Mouse (Mus musculus) erythroblast, adult 5-6 weeks (primary cell): Measurements from ENCODE around the gene Stk33. TPM values are rescaled to one million over a fixed set of nuclear protein-coding genes. Genes with fewer than 3 reads are reported as not detected.

Source experiments
- ATAC-seq: replicated peaks from 2 replicates; pipeline ENCODE4 v1.8.0; 2016; ENCODE audit warnings: moderate number of reproducible peaks, mild to moderate bottlenecking, moderate TSS enrichment, inconsistent platforms; ENCODE audit not compliant: poor library complexity, low FRiP score, severe bottlenecking
- total RNA-seq, 2 experiments: library from RNA; stranded (forward) in 1 of 2; stranded (reverse) in 1 of 2; fragments of 150-400 nt in 1 of 2; fragments of 200-764, 138-1000 nt in 1 of 2; gene quantifications; 2 replicates each; pipeline versions ENCODE4 v1.2.3 to v1.2.4; 2015 to 2017; ENCODE audit warnings: low replicate concordance in 2 of 2

The Stk33 gene
- total RNA-seq, 2 experiments from 2014 or later: not detected

DNA sequence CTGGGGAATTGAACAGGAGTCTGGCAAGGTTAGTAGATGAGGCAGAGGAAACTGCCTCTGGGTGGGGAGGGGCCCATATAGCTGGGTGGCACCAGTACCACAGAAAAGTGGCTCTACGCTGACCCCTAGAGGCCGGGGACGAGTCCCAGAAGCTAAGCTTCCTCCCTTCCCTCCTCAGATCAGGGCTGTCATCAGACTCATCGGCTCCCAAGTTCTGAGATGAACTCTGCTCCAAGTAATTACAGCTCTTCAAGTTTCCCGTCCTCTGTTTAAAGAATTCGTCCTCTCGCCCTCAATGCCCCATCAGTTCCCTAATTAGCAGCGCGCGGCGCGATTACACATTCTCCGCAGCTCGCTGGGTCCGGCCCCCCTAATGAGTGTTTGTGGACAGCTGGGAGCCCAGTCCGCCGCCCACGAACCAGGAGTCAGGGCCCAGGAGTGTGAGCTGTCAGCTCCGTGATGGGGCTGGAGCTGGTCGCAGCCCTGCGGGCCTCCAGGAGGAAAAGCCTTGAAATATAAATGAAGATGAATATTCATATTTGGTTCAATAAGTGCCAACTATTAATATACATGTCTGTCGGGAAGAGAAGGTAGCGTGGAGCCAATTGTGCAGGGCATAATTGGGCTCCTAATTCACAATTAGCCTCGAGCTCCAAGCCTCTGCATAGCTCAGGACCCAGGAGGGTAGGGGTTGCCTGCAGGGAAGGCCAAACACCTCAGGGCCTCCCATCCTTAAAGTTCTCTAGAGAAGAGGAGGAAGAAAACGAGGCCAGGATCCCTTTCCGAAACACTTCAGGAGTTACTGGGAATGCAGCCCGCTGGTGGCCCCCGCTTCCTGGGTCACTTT, 183.2 kb downstream of the Stk33 start:
- ATAC-seq: no peak

DNA sequence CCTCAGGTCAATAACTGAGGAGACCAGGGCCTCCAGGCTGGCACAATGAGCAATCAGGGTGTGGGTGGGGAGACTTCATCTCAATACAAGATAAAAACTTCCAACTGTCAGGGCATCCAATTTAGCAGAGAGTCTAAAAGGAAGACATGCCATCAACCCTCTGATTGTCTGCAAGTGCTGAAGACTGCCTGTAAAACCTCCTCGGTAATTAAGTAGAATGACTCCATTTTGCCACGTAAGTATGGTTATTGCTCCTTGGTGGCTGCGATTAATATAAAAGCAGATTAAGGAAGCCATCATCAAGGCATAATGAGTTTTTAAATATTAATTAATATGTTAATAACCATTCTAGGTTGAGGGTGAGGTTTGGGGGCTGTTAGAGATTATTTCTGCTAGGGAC, 187.5 kb downstream of the Stk33 start:
- no peak for ATAC-seq

DNA sequence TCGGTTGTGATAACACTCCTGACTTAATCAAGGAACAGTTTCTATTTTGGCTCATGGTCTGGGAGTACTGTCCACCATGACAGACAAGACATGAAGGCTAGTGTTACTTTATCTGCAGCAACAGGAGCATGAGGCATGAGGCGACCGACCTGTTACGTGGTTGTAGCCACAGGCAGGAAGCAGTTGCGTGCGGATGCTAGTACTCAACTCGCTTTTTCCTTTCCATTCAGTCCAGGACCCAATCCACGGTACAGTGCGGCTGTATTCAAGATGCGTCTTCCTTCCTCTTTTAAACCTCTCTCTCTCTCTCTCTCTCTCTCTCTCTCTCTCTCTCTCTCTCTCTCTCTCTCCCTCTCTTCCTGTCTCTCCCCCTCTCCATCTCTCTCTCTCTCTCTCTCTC, 194.1 kb downstream of the Stk33 start:
- no peak for ATAC-seq

DNA sequence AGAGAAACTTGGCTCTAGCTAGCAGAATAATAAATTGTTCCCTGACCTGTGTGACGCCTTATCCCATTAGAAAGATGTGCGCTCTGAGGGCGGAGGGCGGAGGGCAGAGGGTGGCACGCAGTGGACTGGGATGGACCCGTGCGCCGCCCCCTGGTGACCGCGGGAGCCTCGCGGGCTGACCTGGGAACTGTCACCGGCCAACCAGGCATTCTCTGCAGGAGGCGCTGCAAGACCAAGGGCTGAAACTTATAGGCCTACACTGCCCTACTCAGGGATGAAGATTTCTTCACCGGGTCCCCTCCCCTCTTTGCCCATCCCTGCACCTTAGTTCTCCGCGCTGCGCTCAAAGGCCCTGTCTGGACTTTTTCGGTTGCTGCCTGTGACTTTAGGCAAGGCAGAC, 197.6 kb downstream of the Stk33 start:
- ATAC-seq: no peak

DNA sequence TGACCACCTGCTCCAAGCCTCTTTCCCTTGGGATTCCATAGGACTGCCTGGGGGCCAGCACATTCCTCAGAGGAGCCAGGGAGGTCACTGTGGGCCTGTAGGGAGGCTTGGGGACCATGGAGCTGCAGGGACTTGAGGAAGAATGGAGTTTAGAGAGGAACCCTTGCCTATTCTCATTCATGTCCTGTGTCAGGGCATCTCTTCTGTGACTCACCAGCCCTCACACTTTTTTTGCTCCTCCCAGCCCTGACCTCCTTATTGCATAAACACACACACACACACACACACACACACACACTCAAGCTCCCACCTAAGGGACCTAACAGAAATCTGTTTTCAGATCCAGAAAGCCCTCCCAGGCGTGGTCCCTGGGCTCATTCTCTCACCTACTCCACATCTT, 199.5 kb downstream of the Stk33 start:
- no peak for ATAC-seq

DNA sequence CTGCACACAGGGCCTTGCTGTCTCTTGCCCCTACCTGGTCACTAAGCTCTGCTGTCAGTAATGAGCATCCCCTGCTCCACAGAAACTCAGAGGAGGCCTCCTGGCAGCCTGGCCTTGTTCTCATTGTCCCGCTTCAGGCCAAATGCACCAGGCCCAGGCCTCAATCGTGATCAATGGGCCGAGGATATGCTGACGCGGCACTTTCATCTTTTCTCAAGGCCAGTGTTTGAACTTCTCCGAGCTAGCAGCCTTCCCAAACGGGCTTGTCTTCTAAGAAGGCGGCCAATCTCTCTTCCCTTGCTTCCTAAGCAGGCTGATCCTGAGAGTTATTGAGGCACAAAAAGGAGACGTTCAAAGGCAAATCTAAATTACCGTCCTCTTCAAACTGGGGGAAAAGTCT, 200.2 kb downstream of the Stk33 start:
- no peak for ATAC-seq

DNA sequence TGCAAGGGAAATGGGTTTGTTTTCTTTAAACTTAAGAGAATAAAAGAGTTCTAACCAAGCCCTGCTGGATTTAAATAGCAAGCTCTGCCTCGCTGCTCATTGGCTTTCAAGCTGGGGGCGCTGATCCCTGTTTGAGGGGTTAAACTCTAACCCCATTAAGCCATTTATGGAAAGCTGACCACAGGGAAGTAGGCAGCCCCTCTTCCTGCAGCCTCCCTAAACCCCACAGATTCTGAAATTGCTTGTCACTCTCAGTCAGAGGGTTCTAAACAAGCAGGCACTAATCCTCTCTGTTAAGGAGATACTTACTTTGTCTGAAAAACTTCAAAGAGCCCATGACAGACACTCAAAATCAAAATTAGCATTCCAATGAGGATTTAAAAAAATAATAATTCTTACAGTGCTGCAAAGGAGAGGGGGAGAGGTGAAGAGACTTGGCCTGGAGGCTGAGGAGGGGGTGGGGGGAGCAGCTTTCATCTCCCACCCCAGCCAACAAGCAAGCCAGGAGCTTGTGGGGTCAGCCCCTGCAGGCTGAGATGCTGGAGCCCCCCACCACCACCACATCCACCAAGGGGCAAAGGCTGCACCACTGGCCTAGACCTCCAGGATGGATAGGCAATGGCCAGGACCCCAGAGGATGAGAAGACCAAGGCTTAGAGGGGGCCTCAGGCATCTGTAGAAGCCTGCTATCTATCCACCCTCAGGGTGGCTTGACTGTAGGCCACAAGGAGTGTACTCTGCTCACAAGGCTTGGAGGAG, 203.8 kb downstream of the Stk33 start:
- no peak for ATAC-seq

DNA sequence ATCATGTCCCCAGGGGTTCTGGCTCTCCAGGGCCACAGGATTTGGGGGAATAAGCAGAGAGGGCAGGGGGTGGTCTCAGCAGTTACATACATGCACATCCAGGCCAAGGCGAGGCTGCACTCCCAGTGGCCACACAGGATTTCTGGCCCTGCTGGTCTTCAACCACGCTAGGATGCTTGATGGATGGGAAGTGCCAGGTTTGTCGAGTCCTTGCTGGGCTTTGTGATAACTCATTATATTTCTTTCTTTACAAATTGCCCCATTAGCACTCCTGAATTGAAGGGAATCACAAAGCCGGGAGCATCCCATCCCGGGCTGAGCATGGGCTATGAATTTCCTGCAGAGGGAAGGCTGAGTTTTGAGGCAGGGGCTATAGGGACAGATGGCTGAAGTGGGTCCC, 204.4 kb downstream of the Stk33 start:
- ATAC-seq: no peak

DNA sequence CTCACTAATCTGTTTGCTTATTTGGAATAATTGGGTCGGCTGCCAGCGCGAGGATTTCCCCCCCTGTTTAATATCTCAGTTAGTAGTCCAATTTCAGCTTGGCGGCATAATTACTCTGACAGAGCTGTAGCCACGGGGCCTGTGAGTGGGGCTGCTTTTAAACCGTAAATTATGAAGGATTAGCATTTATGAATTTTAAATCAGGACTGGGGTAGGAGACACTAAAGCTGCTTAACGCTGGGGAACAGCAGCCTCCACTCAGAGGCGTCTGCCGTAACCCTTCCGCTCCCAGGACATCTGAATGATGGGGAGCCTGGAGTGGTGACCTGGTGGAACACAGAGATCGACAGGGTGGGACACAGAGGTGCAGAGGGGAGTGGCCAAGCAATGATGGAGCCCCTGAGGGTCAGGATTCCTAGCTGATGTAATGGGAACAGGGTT, 207.0 kb downstream of the Stk33 start:
- ATAC-seq: no peak

DNA sequence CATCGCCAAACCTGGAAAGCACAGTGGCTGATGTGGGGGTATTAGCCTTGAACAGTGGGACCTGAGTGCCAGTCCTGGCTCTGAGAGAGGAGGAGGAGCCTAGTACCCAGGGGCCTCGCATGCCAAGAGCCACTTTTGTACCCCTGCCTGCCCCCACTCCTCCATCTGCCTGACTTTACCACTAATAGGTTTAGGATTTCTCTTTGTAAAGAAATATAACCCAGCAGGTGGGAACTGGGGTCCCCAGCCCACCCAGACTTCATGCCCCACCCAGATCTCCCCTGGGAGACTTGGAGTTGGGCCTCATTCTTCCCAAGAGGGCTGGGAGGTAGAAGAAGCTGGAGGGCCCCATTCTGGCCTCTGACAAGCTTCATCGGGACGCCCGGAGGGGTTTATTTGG, 207.6 kb downstream of the Stk33 start:
- no peak for ATAC-seq

DNA sequence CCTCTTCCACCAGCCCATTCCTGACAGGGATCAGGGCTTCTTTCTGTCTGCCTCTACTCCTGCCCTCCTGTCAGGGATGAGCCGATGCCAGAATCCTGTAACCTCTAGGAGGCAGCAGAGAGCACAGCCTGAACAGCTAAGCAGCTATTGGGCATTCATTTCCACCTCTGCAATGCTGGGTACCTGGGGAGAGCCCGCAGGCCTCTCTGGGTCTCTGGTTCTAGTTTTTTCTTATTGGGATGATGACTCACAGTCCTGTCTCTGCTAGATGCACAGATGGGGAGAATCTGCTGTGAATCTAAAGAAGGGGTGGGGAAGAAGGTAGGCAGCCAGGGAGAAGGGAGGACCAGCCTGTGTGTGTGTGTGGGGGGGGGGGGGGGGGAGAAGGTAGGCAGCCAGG, 208.1 kb downstream of the Stk33 start:
- peak; percentile 70 for ATAC-seq

Other genes with a start within 250 kb of the Stk33 start
- not detected in 2 replicates for gene Trim66, start 69.1 kb upstream of the Stk33 start, total RNA-seq (2015; ENCODE audit: low replicate concordance)
- not detected in 2 replicates for gene Trim66, start 69.1 kb upstream of the Stk33 start, total RNA-seq (2017; ENCODE audit: low replicate concordance)
- gene Rpl27a, start 80.1 kb upstream of the Stk33 start, total RNA-seq (2015; ENCODE audit: low replicate concordance): 123 and 147 TPM in 2 replicates
- gene Rpl27a, start 80.1 kb upstream of the Stk33 start, total RNA-seq (2017; ENCODE audit: low replicate concordance): 99.9 and 139 TPM in 2 replicates